Mouse (Mus musculus) Patski (cell line): ENCODE data around the gene Catsperz. TPM values are rescaled to one million over a fixed set of nuclear protein-coding genes. Genes with fewer than 3 reads are reported as not detected.

ENCODE experiments used
- ATAC-seq: fragments of 100-300 bp; one replicate; pipeline ENCODE4 v1.8.0; 2021
- CTCF ChIA-PET: fragments of 350-600 bp; sonication (Branson Sonifier 250); formaldehyde crosslinking; loops from one replicate; lab custom pipeline; 2022; ENCODE audit warnings: inconsistent platforms; lab: Charles Lee
- POLR2A ChIA-PET: fragments of 350-600 bp; sonication (Branson Sonifier 250); formaldehyde crosslinking; loops from one replicate; lab custom pipeline; 2022; ENCODE audit warnings: antibody characterized with exemption, inconsistent platforms; lab: Charles Lee
- DNase-seq: peaks from one replicate; pipeline ENCODE4 v3.0.0-alpha.2; 2011; ENCODE audit warnings: low read depth, low spot score
- H3K27me3 ChIP-seq: fragments of 371-371 bp; one replicate; pipeline ENCODE4 v1.5.1; 2021
- CTCF ChIP-seq: fragments of 100-300 bp; IDR thresholded peaks from one replicate; pipeline ENCODE4 v1.5.1; 2021
- in situ Hi-C: fragments of 300-500 bp; cut with MboI; formaldehyde crosslinking; loops from 3 replicates; pipeline ENCODE4 v1.11.1; 2018; ENCODE audit warnings: low pct_unique_long_range_greater_than_20kb, mixed read lengths
- polyA plus RNA-seq: library from polyadenylated mRNA; unstranded; gene quantifications from one replicate; pipeline ENCODE4 v1.2.3, GENCODE M21; 2021

Catsperz gene
- polyA plus RNA-seq, 1 experiment from 2014 or later: 7.6 TPM

DNA sequence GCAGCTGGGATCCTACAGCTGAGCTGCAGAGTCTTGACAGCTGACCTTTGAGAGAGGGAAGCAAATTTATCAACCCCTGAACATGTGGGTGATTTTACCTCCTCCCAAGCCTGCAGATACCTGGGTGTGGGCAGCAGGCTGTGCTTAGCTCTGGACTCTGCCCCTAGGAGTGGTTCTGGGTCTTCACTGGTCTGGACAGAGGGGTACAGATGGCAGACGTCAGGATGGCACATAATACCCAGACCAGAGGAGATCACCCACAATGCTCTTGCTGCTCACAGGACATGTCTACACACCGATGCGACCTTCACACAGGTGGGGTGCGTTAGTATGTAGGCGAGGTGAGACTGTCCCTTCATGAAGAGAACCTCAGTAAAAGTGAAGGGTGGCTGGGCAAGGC is 24.4 kb upstream of the Catsperz start:
- no peak for DNase-seq
- ATAC-seq: no peak
- in situ Hi-C loops: no loop called here
- POLR2A ChIA-PET: interaction anchor here (1.3 to 5.0 kb wide), 5 partner anchors 8 to 40 kb away, joined by 4 to 75 read pairs (median 6); partner anchors contain the start of genes Bad, Esrra, Gpr137 and Plcb3
- CTCF ChIA-PET: interaction anchor here (1.1 to 3.5 kb wide), 2 partner anchors 8 to 29 kb away, joined by 3 to 21 read pairs; partner anchors contain the start of genes Bad and Gpr137
- H3K27me3 ChIP-seq: no peaks in the 10 kb centered on the region
- TF ChIP-seq CTCF: no peak

- in situ Hi-C loops: no loop called here
- H3K27me3 ChIP-seq: no peaks in the 10 kb centered on the region
- ATAC-seq (no peak), DNase-seq (no peak)
- POLR2A ChIA-PET: interaction anchor here (0.7 to 1.5 kb wide), 2 partner anchors 8 to 26 kb away, joined by 3 to 4 read pairs; partner anchors contain the start of gene Esrra
- CTCF ChIA-PET: interaction anchor here (1.1 kb wide), 1 partner anchor 22 kb away, joined by 3 read pairs; no protein-coding TSS in a partner anchor
- no peak for TF ChIP-seq CTCF
Measured at GRCm38 (mm10) chr19:6948186-6948585, 23.0 kb upstream of the Catsperz start.

DNA sequence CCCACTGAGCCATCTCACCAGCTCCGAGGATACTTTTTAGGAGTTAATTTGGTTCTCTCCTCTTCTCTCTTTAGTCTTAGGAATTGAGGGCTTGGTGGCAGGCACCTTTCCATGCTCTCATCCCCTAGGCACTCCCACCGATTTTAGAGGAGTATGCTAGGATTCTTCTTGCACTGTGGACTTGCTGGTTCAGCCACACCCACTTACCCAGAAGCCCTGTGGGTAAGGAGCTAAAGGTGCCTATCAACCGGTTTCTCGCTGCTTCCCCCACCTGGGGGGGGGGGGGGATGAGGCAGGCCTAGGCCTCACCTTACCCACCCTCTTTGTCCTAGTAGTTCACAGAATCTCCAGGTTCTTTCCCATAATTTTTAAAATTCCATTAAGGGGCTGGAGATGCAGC is 22.6 kb upstream of the Catsperz start:
- in situ Hi-C loops: no loop called here
- POLR2A ChIA-PET: interaction anchor here (1.5 kb wide), 1 partner anchor 26 kb away, joined by 4 read pairs; the partner anchor contains the start of gene Esrra
- no peak for ATAC-seq
- DNase-seq: no peak
- CTCF ChIA-PET: no interaction called here
- TF ChIP-seq CTCF: no peak
- no peaks in the 10 kb centered on the region for H3K27me3 ChIP-seq

GRCm38 (mm10) chr19:6943709-6944108 is 18.5 kb upstream of the Catsperz start:
- DNase-seq (no peak), ATAC-seq (no peak)
- in situ Hi-C loops: no loop called here
- CTCF ChIA-PET: interaction anchor here (2.4 kb wide), 1 partner anchor 20 kb away, joined by 10 read pairs; no protein-coding TSS in a partner anchor
- TF ChIP-seq CTCF: no peak
- POLR2A ChIA-PET: interaction anchor here (1.3 to 5.0 kb wide), 4 partner anchors 8 to 32 kb away, joined by 3 to 75 read pairs (median 11); no protein-coding TSS in a partner anchor
- no peaks in the 10 kb centered on the region for H3K27me3 ChIP-seq

- no peak for TF ChIP-seq CTCF
Measured at GRCm38 (mm10) chr19:6942764-6943163, 17.6 kb upstream of the Catsperz start.

GRCm38 (mm10) chr19:6942249-6942691 is 17.1 kb upstream of the Catsperz start, which contains the start of gene Gpr137:
Gene Gpr137, minus strand, starts transcription at chr19:6942480.
- no peaks in the 10 kb centered on the region for H3K27me3 ChIP-seq
- no peak for TF ChIP-seq CTCF
- DNase-seq (peak; percentile 68), ATAC-seq (peak; percentile 87)
- ChIA-PET CTCF (interaction anchor here (1.0 to 2.8 kb wide), 4 partner anchors 9 to 19 kb away, joined by 5 to 21 read pairs (median 8); no protein-coding TSS in a partner anchor), POLR2A (interaction anchor here (0.6 to 5.0 kb wide), 21 partner anchors 9 to 98 kb away, joined by 3 to 75 read pairs (median 4); partner anchors contain the start of genes Esrra, Fkbp2, Plcb3 and Ppp1r14b)
- in situ Hi-C loops: no loop called here

More at GRCm38 (mm10) chr19:6942764-6943163, 17.6 kb upstream of the Catsperz start:
- in situ Hi-C loops: no loop called here
- DNase-seq: no peak
- POLR2A ChIA-PET: interaction anchor here (1.2 to 5.0 kb wide), 9 partner anchors 9 to 97 kb away, joined by 3 to 75 read pairs (median 7); partner anchors contain the start of genes Esrra, Fkbp2 and Stip1
- no peak for ATAC-seq
- CTCF ChIA-PET: interaction anchor here (2.4 to 2.8 kb wide), 2 partner anchors 9 to 19 kb away, joined by 10 to 21 read pairs; no protein-coding TSS in a partner anchor
- no peaks in the 10 kb centered on the region for H3K27me3 ChIP-seq

DNA sequence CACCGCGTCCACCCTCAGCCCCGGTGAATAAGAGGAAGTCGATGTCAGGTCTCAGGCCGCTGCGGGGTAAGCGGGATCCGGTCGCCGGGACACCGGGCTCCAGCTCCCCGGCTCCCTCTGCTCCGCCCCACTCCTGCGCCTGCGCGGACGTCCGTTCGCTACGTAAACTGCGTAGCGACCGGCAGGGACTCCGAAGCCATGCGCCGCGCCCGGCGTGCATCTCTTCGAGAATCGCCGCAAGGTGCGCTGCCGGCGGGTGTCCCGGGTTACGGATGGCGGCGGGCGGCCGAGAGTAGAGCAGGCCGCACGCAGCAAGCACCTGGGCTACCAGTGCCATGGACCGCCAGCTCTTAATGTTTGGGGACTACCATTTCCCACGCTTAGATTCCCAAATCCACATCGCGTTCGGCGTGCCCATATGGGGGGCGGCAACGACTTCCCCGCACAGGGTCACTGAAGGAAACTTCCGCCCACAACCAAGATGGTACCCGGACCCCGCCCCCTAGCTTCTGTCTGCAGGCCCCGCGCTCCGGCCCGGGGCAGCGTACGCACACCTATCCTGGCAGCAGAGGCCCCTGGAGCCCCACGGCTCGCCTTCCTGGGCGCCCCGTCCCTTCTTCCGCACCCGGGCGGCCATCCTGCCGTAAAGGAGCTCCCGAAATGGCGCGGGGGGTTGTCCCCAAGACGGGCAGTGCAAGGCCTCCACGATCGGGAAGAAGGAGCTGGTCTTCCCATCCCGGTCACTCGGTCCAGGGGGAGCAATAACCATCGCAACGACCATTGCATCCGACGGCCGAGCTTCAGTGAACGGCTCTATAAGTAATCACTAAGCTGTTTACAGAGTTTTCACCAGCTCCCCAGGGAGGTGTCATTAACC is 16.4 kb upstream of the Catsperz start, which contains the start of gene Bad:
TSS of gene Bad (plus strand) at position 490 of the 877 bp plus-strand sequence.
- peak; percentile 41 for ATAC-seq
- no peak for DNase-seq
- in situ Hi-C loops: no loop called here
- POLR2A ChIA-PET: interaction anchor here (0.6 to 5.0 kb wide), 22 partner anchors 8 to 99 kb away, joined by 3 to 75 read pairs (median 4); partner anchors contain the start of genes Esrra, Fkbp2, Plcb3 and Ppp1r14b
- TF ChIP-seq CTCF: no peak
- CTCF ChIA-PET: interaction anchor here (1.0 to 2.8 kb wide), 6 partner anchors 10 to 102 kb away, joined by 3 to 21 read pairs (median 4); no protein-coding TSS in a partner anchor
- no peaks in the 10 kb centered on the region for H3K27me3 ChIP-seq

- TF ChIP-seq CTCF: no peak
- ChIA-PET POLR2A (interaction anchor here (0.9 to 5.0 kb wide), 13 partner anchors 8 to 99 kb away, joined by 3 to 75 read pairs (median 5); partner anchors contain the start of genes Esrra, Plcb3, Ppp1r14b and Prdx5), CTCF (interaction anchor here (1.1 to 2.8 kb wide), 6 partner anchors 11 to 103 kb away, joined by 3 to 21 read pairs (median 4); no protein-coding TSS in a partner anchor)
- in situ Hi-C loops: no loop called here
- DNase-seq (no peak), ATAC-seq (no peak)
- H3K27me3 ChIP-seq: no peaks in the 10 kb centered on the region
Measured at GRCm38 (mm10) chr19:6940396-6941351, 15.5 kb upstream of the Catsperz start.
